Mouse (Mus musculus): ENCODE results near the gene Cdkl4.

Gene Cdkl4

DNA sequence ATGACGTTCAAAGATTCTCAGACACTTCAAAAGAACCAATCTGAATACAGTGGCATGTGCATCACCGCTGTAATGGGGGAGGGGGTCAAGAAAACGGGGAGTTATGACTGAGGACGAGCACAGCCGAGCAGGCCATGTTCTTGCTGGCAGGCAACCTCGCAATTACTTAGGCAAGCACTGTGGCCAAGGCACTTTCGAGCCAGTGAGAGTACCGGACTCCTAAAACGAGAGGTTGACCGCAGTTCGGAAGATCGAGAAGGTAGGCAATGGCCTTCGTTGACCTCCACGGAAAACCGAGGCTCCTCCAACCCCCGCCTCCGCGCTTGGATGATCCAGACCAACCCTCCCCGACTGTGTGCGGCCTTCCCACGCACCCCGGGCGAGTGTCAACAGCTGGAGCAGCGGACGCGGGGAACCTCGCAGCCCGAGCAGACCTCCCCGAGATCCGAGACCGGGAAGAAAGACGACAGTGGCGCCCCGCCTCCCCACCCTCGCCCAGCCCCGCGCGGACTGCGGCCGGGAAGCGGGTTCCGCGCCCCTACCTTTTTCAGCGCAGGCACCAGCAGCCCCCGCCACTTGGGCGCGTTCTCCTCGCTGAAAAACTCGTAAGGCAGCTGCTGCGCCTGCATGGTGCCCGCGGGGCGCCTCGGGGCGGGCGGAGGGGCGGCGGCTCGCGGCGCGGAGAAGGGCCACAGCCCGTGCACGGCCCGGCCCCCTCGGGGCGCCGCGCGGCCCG lies 98.2 kb downstream of the Cdkl4 start:
- peak; percentile 71 to 72 for DNase-seq

DNA sequence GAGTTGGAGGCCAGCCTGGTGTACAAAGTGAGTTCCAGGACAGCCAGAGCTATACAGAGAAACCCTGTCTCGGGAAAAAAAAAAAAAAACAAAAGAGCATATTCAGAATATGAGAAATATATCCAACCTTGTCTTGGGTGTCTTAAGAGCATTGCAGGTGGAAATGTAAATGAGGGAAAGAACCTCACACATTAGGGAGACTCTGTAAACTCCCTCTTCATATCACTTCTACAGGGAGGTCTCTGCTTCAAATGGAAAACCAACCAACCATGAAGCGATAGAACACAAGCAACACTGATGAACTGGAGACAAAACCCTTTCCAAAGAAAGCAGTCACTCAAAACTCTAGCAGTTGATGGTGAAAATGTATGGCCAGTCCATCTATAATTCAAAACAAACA lies 99.9 kb downstream of the Cdkl4 start:
- no peak for DNase-seq

DNA sequence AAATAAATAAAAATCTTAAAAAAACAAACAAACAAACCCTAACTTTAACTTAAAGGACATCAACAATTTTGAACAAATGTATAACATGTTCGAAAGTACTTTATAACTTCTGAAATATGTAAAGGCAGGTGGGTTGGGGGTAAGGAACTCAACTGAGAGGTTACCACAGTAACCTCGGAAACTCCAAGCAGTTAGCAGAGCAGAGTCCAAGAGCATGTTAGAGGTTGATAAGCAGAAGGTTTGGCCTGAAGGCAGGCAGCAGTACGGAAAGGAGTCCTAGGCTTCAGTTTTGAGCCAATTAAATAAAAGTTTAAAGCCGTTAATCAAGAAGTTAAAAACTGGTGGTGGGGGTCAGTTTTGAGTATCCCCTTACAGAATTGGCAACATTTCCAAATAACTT lies 101.1 kb downstream of the Cdkl4 start:
- DNase-seq, result no peak
